Mouse (Mus musculus) B cell, adult (primary cell): Measurements from ENCODE around the gene Zfp799. TPM values are rescaled to one million over a fixed set of nuclear protein-coding genes. Genes with fewer than 3 reads are reported as not detected.

ENCODE experiments used
- total RNA-seq: library from RNA; stranded (reverse); gene quantifications from 4 replicates; pipeline ENCODE4 v1.2.4, GENCODE M21; 2023; ENCODE audit not compliant: inconsistent age

Gene Zfp799
- 6.5 to 9.4 TPM (median 8.2 TPM) in 4 replicates for total RNA-seq

GRCm38 (mm10) chr17:32829540-32830417 lies at the start of gene Zfp799:
Zfp799 (minus strand) TSS chr17:32830261.

GRCm38 (mm10) chr17:32809544-32810374 lies 20.3 kb downstream of the Zfp799 start, which contains the start of gene Zfp811:
Zfp811 (minus strand) TSS chr17:32809931.

GRCm38 (mm10) chr17:32788094-32788559 lies 41.9 kb downstream of the Zfp799 start, which contains the start of gene Zfp871:
Zfp871 (minus strand) TSS chr17:32788287.

Other genes starting within 250 kb of the Zfp799 start
- not detected in 4 replicates for gene Cyp4f37, start 209.0 kb downstream of the Zfp799 start, total RNA-seq
- gene Cyp4f40, start 171.4 kb downstream of the Zfp799 start, total RNA-seq = not detected in 4 replicates
- not detected in 4 replicates for gene Cyp4f15, start 144.6 kb downstream of the Zfp799 start, total RNA-seq
- 78.3 to 89.6 TPM (median 79.2 TPM) in 4 replicates for gene Zfp871, start 42.0 kb downstream of the Zfp799 start, total RNA-seq
- 0.18 to 0.51 TPM (median 0.42 TPM) in 4 replicates for gene Zfp811, start 20.3 kb downstream of the Zfp799 start, total RNA-seq
- gene Zfp870, start 61.4 kb upstream of the Zfp799 start, total RNA-seq = 7.0 to 11.8 TPM (median 10.3 TPM) in 4 replicates
- gene Cyp4f14, start 87.1 kb upstream of the Zfp799 start, total RNA-seq = not detected in 4 replicates
- 83.0 to 86.6 TPM (median 84.1 TPM) in 4 replicates for gene Cyp4f13, start 117.1 kb upstream of the Zfp799 start, total RNA-seq
- gene Zfp472, start 135.6 kb upstream of the Zfp799 start, total RNA-seq = 15.7 to 21.4 TPM (median 20.5 TPM) in 4 replicates
- gene Zfp952, start 162.9 kb upstream of the Zfp799 start, total RNA-seq = 12.2 to 15.7 TPM (median 14.1 TPM) in 4 replicates
- 3.5 to 5.2 TPM (median 4.0 TPM) in 4 replicates for gene Zfp763, start 203.1 kb upstream of the Zfp799 start, total RNA-seq
- not detected in 4 replicates for gene 4921501E09Rik, start 237.8 kb upstream of the Zfp799 start, total RNA-seq